Mouse (Mus musculus): ENCODE data around the gene Grik5. TPM values are rescaled to one million over a fixed set of nuclear protein-coding genes. Genes with fewer than 3 reads are reported as not detected.

Grik5 gene
- polyA plus RNA-seq, 1 experiment from 2014 or later, result 15.0 TPM

DNA sequence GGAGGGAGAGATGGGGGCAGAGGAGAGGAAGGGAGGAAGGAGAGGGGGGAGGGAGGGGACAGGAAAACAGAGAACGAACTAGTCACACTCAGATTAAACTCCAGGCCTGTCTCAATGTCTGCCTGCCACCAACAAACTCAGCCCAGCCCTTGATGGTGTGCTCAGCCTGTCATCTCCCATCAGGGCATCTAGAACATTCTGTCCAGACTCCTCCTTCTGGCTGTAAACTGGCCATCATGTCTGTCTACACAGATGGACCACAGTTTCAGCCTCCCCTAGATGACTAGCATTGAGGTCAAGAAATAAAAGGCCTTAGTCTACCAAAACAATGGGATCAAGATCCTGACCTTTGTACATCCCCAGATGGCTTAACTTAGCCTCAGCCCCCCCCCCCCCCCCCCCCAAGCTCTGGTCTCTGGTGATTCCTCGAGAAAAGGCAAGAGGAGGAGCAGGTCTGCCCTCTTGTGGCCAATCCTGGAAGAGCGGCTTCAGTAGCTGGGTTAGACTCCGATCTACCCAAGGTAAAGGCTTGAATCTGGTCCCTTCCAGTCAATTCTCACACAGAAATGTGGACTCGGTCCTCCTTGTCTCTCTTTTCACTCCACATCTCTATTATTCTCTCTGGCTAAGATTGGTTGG is 107.1 kb downstream of the Grik5 start:
- H3K36me3 ChIP-seq, result 0 out of 2 replicates have a peak, but pooled peaks cover 5% of the 10 kb centered on the region
- 9% methylated on average over 5 of the region's 5 CpGs for WGBS
- no peaks in the 10 kb centered on the region for H3K4me1 ChIP-seq (replicated peaks)
- H3K9me3 ChIP-seq, result 0 out of 2 replicates have a peak, but pooled peaks cover 2% of the 10 kb centered on the region
- no peak overlapping the region for H3K4me3 ChIP-seq (replicated peaks)
- H3K9ac ChIP-seq (replicated peaks), result no peak overlapping the region
- ATAC-seq (ENCODE audit: insufficient number of reproducible peaks, insufficient read depth, low FRiP score, low TSS enrichment, low read depth), result no peak
- no peaks in the 10 kb centered on the region for H3K27me3 ChIP-seq
- no peak overlapping the region for H3K4me2 ChIP-seq
- H3K27ac ChIP-seq, result no peak overlapping the region

DNA sequence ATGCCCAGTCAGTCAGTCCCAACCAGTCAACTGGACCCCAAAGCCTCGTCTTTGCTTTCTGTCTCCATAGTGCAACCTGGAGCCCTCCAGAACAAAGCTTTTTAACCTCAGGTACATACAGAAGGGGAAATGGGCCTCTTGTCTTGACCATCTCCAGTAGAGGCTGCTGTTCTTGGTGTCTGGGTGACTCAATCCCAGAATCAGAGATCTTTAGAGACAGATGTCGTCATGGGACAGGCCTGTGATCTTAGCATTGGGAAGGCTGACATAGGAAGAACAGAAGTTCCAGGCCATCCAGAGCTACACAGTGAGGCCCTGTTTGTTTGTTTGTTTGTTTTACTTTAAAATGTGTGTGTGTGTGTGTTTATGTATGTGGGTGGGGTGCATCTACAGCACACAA is 107.9 kb downstream of the Grik5 start:
- Histone ChIP-seq H3K27ac (no peak overlapping the region), H3K4me1 (replicated peaks) (no peaks in the 10 kb centered on the region), H3K9ac (replicated peaks) (no peak overlapping the region), H3K4me2 (no peak overlapping the region), H3K36me3 (no peaks in the 10 kb centered on the region), H3K9me3 (0 out of 2 replicates have a peak, but pooled peaks cover 2% of the 10 kb centered on the region), H3K27me3 (no peaks in the 10 kb centered on the region), H3K4me3 (replicated peaks) (no peak overlapping the region)
- WGBS, result 79% methylated on average over 2 of the region's 2 CpGs
- ATAC-seq (ENCODE audit: insufficient number of reproducible peaks, insufficient read depth, low FRiP score, low TSS enrichment, low read depth), result no peak

Small RNA genes lying within 50 kb of the gene (microRNA-seq; reads per million reads assigned to microRNA genes)
- gene Mir6537, result not detected
- gene Mir7046, result not detected
- gene Mir7047, result not detected

Other genes starting within 250 kb of the Grik5 start
- gene Gm9844, start 210.1 kb downstream of the Grik5 start, polyA plus RNA-seq (2016; fragmentation: Nextera tagmentation; extraction: Ambion mirVana), result 14.2 and 22.2 TPM in 2 replicates
- gene Lypd4, start 202.4 kb downstream of the Grik5 start, polyA plus RNA-seq (2016; fragmentation: Nextera tagmentation; extraction: Ambion mirVana), result not detected in 2 replicates
- not detected in 2 replicates for gene Dmrtc2, start 202.3 kb downstream of the Grik5 start, polyA plus RNA-seq (2016; fragmentation: Nextera tagmentation; extraction: Ambion mirVana)
- 2,324 and 2,343 TPM in 2 replicates for gene Rps19, start 188.0 kb downstream of the Grik5 start, polyA plus RNA-seq (2016; fragmentation: Nextera tagmentation; extraction: Ambion mirVana)
- gene Cd79a, start 175.0 kb downstream of the Grik5 start, polyA plus RNA-seq (2016; fragmentation: Nextera tagmentation; extraction: Ambion mirVana), result 0.51 and 0.86 TPM in 2 replicates
- 119 and 126 TPM in 2 replicates for gene Arhgef1, start 169.4 kb downstream of the Grik5 start, polyA plus RNA-seq (2016; fragmentation: Nextera tagmentation; extraction: Ambion mirVana)
- gene Gm4881, start 127.9 kb downstream of the Grik5 start, polyA plus RNA-seq (2016; fragmentation: Nextera tagmentation; extraction: Ambion mirVana), result not detected in 2 replicates
- 88.0 and 91.1 TPM in 2 replicates for gene Rabac1, start 99.6 kb downstream of the Grik5 start, polyA plus RNA-seq (2016; fragmentation: Nextera tagmentation; extraction: Ambion mirVana)
- 0.38 and 0.59 TPM in 2 replicates for gene Atp1a3, start 66.4 kb downstream of the Grik5 start, polyA plus RNA-seq (2016; fragmentation: Nextera tagmentation; extraction: Ambion mirVana)
- gene Zfp574, start 221 bp upstream of the Grik5 start, polyA plus RNA-seq (2016; fragmentation: Nextera tagmentation; extraction: Ambion mirVana), result 39.5 and 40.9 TPM in 2 replicates
- gene Pou2f2, start 107.4 kb upstream of the Grik5 start, polyA plus RNA-seq (2016; fragmentation: Nextera tagmentation; extraction: Ambion mirVana), result 2.7 and 2.9 TPM in 2 replicates
- gene Dedd2, start 148.3 kb upstream of the Grik5 start, polyA plus RNA-seq (2016; fragmentation: Nextera tagmentation; extraction: Ambion mirVana), result 12.2 and 13.6 TPM in 2 replicates
- 3.1 and 3.4 TPM in 2 replicates for gene Zfp526, start 149.1 kb upstream of the Grik5 start, polyA plus RNA-seq (2016; fragmentation: Nextera tagmentation; extraction: Ambion mirVana)
- gene Gsk3a, start 165.5 kb upstream of the Grik5 start, polyA plus RNA-seq (2016; fragmentation: Nextera tagmentation; extraction: Ambion mirVana), result 16.9 and 19.4 TPM in 2 replicates
- gene Erf, start 178.4 kb upstream of the Grik5 start, polyA plus RNA-seq (2016; fragmentation: Nextera tagmentation; extraction: Ambion mirVana), result 22.3 and 24.3 TPM in 2 replicates
- 34.9 and 38.7 TPM in 2 replicates for gene Cic, start 195.4 kb upstream of the Grik5 start, polyA plus RNA-seq (2016; fragmentation: Nextera tagmentation; extraction: Ambion mirVana)
- 288 and 295 TPM in 2 replicates for gene Pafah1b3, start 225.6 kb upstream of the Grik5 start, polyA plus RNA-seq (2016; fragmentation: Nextera tagmentation; extraction: Ambion mirVana)
- gene Prr19, start 229.1 kb upstream of the Grik5 start, polyA plus RNA-seq (2016; fragmentation: Nextera tagmentation; extraction: Ambion mirVana), result 0.66 and 0.86 TPM in 2 replicates
- gene Tmem145, start 233.8 kb upstream of the Grik5 start, polyA plus RNA-seq (2016; fragmentation: Nextera tagmentation; extraction: Ambion mirVana), result 1.1 and 1.3 TPM in 2 replicates
- gene Megf8, start 244.8 kb upstream of the Grik5 start, polyA plus RNA-seq (2016; fragmentation: Nextera tagmentation; extraction: Ambion mirVana), result 21.6 and 21.7 TPM in 2 replicates

Measured in limb, embryonic 12.5 days (tissue).